Mouse (Mus musculus): ENCODE measurements at regions not wholly inside any gene's neighbourhood (a gene's known extent, or its start where the extent isn't known, plus 50 kb on each side); places are given as distances from the start of the nearest gene placed in this dataset.

- Histone ChIP-seq H3K9ac (replicated peaks; ENCODE audit: low read depth, low read length) (no peak overlapping the region), H3K4me1 (replicated peaks; ENCODE audit: control insufficient read depth, insufficient read depth, low read length) (no peaks in the 10 kb centered on the region), H3K27ac (ENCODE audit: low read length) (no peak overlapping the region), H3K4me2 (ENCODE audit: low read length) (no peak overlapping the region), H3K27me3 (replicated peaks; ENCODE audit: control insufficient read depth, insufficient read depth, low read length) (no peaks in the 10 kb centered on the region), H3K9me3 (ENCODE audit: control insufficient read depth, low read length) (no peaks in the 10 kb centered on the region), H3K4me3 (replicated peaks; ENCODE audit: low read length) (no peak overlapping the region), H3K36me3 (ENCODE audit: control insufficient read depth, insufficient read depth) (no peaks in the 10 kb centered on the region)
- peak; percentile 83 for ATAC-seq
- 60% methylated on average over 3 of the region's 3 CpGs for whole genome bisulfite sequencing
Observed at GRCm38 (mm10) chr1:110605760-110606159, 371.6 kb downstream of the Cdh19 start.

- Histone ChIP-seq H3K27ac (ENCODE audit: low read length) (no peak overlapping the region), H3K9ac (replicated peaks; ENCODE audit: low read depth, low read length) (no peak overlapping the region), H3K4me3 (replicated peaks; ENCODE audit: low read length) (no peak overlapping the region), H3K9me3 (ENCODE audit: control insufficient read depth, low read length) (no peaks in the 10 kb centered on the region), H3K4me2 (ENCODE audit: low read length) (no peak overlapping the region), H3K4me1 (replicated peaks; ENCODE audit: control insufficient read depth, insufficient read depth, low read length) (no peaks in the 10 kb centered on the region), H3K27me3 (replicated peaks; ENCODE audit: control insufficient read depth, insufficient read depth, low read length) (no peaks in the 10 kb centered on the region), H3K36me3 (ENCODE audit: control insufficient read depth, insufficient read depth) (no peaks in the 10 kb centered on the region)
- ATAC-seq = no peak
- WGBS = 100% methylated on average over 1 of the region's 1 CpGs
Observed at GRCm38 (mm10) chr1:110581247-110581646, 396.1 kb downstream of the Cdh19 start.
